Mouse (Mus musculus) adrenal gland, postnatal 25 days (tissue): ENCODE measurements at regions not wholly inside any gene's neighbourhood (a gene's known extent, or its start where the extent isn't known, plus 50 kb on each side); places are given as distances from the start of the nearest gene placed in this dataset.
"Not testable (repeated sequence)": the region's sequence is repeated elsewhere in the genome, so short reads cannot be mapped to it uniquely, and the experiment has no call there.

Experiments used
- DNase-seq: peaks from one replicate; pipeline ENCODE4 v3.0.0; 2021; ENCODE audit warnings: mixed read lengths

DNA sequence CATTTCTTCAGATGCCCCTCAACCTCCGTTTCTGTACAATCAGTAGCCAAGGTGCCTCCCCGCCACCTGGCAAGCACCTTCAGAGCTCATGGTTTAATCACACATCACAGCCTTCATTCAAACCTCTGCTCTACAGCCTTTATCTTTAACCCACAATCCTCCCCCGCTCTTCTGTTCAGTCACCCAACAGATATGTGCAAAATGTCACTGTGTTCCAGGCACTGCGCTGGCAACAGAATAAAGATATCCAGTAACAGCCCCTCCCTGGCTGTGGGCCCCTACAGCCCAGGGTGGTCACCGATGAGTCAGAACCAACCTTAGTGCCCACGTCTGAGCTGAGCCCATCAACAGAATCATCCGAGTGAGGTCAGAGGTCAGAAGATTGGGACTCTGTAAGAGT, 54.3 kb upstream of the Ddr1 start:
- DNase-seq = no peak

DNA sequence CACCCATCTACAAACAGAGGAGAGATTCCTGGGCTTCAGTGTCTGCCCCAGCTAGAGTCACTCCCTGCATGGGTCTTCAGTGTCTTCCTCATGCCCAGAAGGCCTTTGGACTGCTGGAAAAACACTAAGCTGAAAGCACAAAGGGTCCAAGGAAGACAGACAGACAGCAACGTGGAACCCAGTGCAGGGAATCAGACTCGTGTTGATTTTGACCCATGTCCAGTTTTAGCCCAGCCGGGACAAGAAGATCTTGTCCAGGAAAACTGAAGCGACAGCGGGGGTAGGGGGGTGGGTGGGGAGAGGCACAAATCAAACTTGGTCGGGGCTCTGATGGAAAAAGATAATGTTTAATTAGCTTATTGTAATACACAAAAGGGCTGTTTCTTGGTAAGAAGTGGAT, 55.3 kb upstream of the Ddr1 start:
- no peak for DNase-seq

DNA sequence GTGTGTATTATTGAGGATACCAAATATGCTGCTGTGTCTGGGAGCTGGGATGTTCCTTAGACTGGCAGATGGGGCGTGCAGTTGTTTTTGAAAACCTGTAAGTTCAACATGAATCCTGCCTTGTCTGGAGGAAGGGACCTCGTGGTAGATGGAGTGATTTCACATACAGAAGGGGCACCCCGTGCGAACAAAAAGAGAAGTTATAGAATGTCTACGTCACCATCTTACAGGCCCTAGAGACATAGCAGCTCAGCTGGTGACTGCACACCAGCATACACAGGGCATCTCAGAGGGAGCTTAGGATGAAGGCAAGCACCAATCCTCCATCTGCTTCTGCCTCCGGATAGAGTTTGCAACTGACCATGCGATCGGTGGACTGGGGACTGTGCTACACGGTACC, 58.2 kb upstream of the Ddr1 start:
- no peak for DNase-seq

DNA sequence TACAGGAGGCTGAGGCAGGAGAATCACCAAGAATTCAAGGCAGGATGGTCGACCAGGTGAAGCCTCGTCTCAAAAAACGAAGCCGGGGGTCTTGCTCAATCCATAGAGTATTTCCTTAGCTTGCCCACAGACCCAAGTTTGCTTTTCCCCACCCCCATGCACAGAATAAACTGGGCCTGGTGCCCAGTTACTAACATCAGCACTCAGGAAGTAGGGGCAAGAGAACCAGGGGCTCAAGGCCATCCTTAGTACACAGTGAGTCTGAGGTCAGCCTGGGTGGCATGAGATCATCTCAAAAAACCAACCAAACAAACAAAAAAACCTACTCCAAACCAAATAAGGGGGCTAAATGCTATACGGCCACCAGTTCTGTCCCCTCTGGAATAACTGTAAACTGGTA, 58.4 kb upstream of the Ier3 start:
- peak; percentile 5 for DNase-seq

DNA sequence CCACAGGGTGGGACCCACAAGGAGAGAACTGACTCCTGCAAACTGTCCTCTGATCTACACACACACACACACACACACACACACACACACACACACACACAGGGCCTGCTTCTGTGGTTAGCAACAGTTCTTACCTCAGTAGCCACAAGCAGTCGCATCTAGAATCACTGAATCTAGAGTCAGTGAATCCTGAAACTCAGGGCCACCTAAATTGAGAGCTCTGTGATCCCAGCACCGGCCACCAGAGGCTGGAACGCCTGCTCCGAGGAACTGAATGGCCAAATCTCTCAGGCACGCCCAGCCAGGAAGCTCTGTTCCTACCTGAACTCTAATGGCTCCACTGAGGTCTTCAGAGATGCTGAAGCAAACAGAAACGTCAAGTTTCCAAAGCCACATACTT, 57.6 kb upstream of the Ier3 start:
- DNase-seq = peak; percentile 45

DNA sequence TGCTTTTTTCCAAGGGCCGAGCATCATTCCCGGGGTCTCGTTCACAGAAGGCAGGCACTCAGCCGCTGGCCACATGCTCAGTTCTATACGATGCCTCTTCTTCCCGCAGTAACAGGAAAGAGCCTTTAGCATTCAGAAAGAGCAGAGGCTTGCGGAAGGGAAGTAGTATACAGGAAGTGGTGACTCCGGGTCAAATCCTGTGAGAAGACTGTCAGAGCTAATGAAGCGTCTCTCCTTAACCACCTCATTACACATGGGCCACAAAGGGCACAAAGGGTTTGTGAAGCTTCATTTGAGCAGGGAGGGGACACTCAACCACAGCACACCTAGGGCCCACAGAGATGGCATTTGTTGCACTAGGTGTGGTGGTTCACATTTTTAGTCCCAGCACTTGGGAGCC, 55.1 kb upstream of the Ier3 start:
- no peak for DNase-seq

DNA sequence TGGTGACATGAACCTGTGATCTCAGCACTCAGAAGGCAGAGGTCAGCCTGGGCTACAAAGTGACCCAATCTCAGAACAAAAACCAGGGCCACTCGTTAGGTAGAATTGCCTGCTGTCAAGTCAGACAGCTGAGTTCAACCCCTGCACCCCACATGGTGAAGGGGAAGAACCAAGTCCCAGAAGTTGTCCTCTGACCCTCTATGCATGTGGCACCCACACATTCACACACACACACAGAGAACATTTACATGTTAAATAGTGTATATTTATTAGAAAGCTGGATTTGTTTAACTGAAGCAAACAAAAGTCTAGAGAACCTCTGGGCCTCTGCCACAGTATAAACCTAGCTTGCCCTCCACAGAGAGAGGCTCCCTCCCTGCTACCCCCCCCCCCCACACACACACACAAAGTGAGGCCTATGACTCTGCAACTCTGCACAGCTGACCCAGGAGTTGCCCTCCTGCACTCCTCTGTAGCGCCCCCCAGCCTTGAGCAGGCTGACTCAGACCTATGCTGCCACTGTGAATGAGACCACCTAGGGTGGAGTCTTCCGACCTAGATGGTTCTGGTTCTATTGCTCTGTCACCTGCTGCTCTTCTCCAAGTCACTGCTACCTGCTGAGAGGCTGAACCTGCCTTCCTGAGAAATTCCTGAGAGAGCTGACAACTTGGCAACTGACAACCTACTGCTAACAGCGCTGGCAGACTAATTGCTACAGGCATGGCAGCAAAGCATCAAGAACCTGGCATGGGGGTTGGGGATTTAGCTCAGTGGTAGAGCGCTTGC, 52.1 kb upstream of the Ier3 start:
- no peak for DNase-seq

DNA sequence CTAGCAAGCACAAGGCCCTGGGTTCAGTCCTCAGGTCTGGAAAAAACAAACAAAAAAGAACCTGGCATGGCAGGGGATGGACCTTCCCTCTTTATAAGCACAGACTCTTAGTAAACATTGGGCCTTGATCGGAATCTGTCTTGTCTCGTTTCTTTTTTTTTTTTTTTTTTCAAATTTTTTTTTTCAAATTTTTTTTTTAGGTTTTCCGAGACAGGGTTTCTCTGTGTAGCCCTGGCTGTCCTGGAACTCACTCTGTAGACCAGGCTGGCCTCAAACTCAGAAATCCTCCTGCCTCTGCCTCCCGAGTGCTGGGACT, 51.6 kb upstream of the Ier3 start:
- DNase-seq = not testable (repeated sequence)

DNA sequence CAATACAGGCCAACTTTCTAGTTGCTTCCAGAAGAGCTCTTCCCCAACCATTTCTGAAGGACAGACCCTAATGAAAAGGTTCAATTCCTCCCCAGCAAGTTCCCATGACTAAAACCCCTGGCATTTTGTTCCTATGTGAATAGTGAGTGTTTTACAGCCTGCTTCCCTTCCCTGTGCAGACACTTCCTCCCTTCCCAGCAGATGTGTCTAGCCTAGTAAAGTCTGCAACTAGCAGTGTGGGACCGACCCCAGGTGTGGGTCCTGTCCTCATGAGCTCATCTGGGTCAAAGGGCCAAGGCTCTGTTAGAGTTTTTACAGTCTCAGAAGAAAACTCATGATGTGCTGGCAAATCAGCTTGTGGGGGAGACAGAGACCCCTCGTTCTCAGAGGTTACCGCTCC, 50.9 kb upstream of the Ier3 start:
- no peak for DNase-seq

DNA sequence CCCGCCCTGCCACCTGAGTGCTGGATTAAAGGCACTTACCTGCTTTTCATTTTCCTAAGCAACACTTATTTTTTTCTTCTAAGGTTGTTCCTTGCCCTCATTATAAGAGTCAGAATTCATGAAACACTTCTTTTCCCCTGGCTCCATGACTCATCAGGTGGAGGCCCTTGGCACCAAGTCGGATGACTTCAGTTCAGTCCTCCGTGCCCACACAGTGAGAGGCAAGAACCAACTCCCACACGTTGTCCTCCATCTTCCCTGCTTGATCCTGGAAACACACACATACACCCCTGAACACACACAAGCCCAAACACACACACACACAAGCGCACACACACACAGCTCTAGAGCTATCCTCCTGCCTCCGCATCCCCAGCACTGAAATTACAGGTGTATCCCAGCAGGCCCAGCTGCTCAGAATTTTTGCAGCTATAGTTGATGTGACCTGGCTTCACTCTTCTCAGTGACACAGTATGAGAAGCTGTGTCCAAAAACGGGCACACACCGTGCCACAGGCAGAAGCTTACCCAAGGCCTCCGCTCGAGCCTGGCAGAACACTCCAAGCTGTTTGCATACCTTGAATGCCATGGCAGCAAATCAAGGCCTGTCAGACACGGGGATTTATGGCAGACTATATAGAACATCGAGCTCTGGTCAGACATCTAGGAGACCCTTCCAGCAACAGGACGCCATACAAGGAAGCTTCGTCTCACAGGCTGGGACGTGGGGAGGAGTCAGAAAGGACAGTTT, 49.7 kb upstream of the Ier3 start:
- peak; percentile 63 for DNase-seq
